Mouse (Mus musculus) ES-Bruce4 (cell line): Measurements from ENCODE around the gene Peli1. TPM values are rescaled to one million over a fixed set of nuclear protein-coding genes. Genes with fewer than 3 reads are reported as not detected.

Experiments used
- H3K27ac ChIP-seq: 2 replicates; pipeline ENCODE4 v1.5.1; 2012; ENCODE audit warnings: low read length, inconsistent platforms; ENCODE audit not compliant: insufficient read depth
- H3K27me3 ChIP-seq: 2 replicates; pipeline ENCODE4 v1.6.1; 2012; ENCODE audit warnings: mild to moderate bottlenecking, low read length, inconsistent platforms; ENCODE audit not compliant: control insufficient read depth, poor library complexity, insufficient read depth, severe bottlenecking
- H3K36me3 ChIP-seq: 2 replicates; pipeline ENCODE4 v1.6.1; 2012; ENCODE audit warnings: inconsistent platforms, mild to moderate bottlenecking, low read length, moderate library complexity; ENCODE audit not compliant: control insufficient read depth, poor library complexity, insufficient read depth, severe bottlenecking
- H3K4me1 ChIP-seq: one replicate; pipeline ENCODE4 v1.8.1; 2011; ENCODE audit warnings: low read length; ENCODE audit not compliant: control insufficient read depth, insufficient read depth
- H3K4me3 ChIP-seq: 2 replicates; pipeline ENCODE4 v1.5.1; 2011; ENCODE audit warnings: low read depth, mild to moderate bottlenecking, low read length
- H3K9ac ChIP-seq: 2 replicates; pipeline ENCODE4 v1.6.1; 2012; ENCODE audit warnings: low read depth, mild to moderate bottlenecking, inconsistent platforms; ENCODE audit not compliant: poor library complexity, severe bottlenecking
- H3K9me3 ChIP-seq: replicated peaks from 2 replicates; pipeline ENCODE4 v1.6.1; 2012; ENCODE audit warnings: mild to moderate bottlenecking, low read length, inconsistent platforms; ENCODE audit not compliant: control insufficient read depth, poor library complexity, insufficient read depth, severe bottlenecking
- CTCF ChIP-seq: IDR thresholded peaks from one replicate; pipeline ENCODE4 v1.8.1; 2011; ENCODE audit warnings: low read depth, low read length
- EP300 ChIP-seq: IDR thresholded peaks from 2 replicates; pipeline ENCODE4 v1.6.1; 2011; ENCODE audit warnings: low read depth, low read length; ENCODE audit not compliant: insufficient read depth
- POLR2A ChIP-seq: IDR thresholded peaks from one replicate; pipeline ENCODE4 v1.8.1; 2011; ENCODE audit warnings: low read length; ENCODE audit not compliant: insufficient read depth
- polyA plus RNA-seq: library from polyadenylated mRNA; stranded (reverse); fragments of >200 nt; gene quantifications from 2 replicates; pipeline ENCODE4 v1.2.4, GENCODE M21; 2011; ENCODE audit warnings: low read depth; ENCODE audit not compliant: missing spikeins, insufficient read depth, insufficient read length

Gene Peli1
- polyA plus RNA-seq, 1 experiment = 41.0 TPM

GRCm38 (mm10) chr11:21098457-21098856, 7.4 kb downstream of the Peli1 start:
- no peaks in the 10 kb centered on the region for H3K4me1 ChIP-seq
- H3K9ac ChIP-seq = no peak overlapping the region
- H3K27me3 ChIP-seq = no peaks in the 10 kb centered on the region
- no peaks in the 10 kb centered on the region for H3K9me3 ChIP-seq
- H3K4me3 ChIP-seq = no peak overlapping the region
- no peak for TF ChIP-seq POLR2A
- TF ChIP-seq CTCF = no peak
- no peak for TF ChIP-seq EP300
- no peak overlapping the region for H3K27ac ChIP-seq
- no peaks in the 10 kb centered on the region for H3K36me3 ChIP-seq

- no peaks in the 10 kb centered on the region for H3K36me3 ChIP-seq
- no peak overlapping the region for H3K9ac ChIP-seq
- no peaks in the 10 kb centered on the region for H3K27me3 ChIP-seq
- no peaks in the 10 kb centered on the region for H3K9me3 ChIP-seq
- no peak overlapping the region for H3K27ac ChIP-seq
- no peak overlapping the region for H3K4me3 ChIP-seq
- H3K4me1 ChIP-seq = no peaks in the 10 kb centered on the region
- TF ChIP-seq EP300 = no peak
- TF ChIP-seq CTCF = no peak
- no peak for TF ChIP-seq POLR2A
Measured at GRCm38 (mm10) chr11:21100704-21101103, 9.6 kb downstream of the Peli1 start.

- Histone ChIP-seq H3K36me3 (no peaks in the 10 kb centered on the region), H3K4me1 (no peaks in the 10 kb centered on the region), H3K4me3 (no peak overlapping the region), H3K27ac (no peak overlapping the region), H3K9ac (no peak overlapping the region), H3K27me3 (no peaks in the 10 kb centered on the region), H3K9me3 (no peaks in the 10 kb centered on the region)
- TF ChIP-seq CTCF (no peak), POLR2A (no peak), EP300 (no peak)
Measured at GRCm38 (mm10) chr11:21101286-21101685, 10.2 kb downstream of the Peli1 start.

- Histone ChIP-seq H3K9me3 (no peaks in the 10 kb centered on the region), H3K36me3 (no peaks in the 10 kb centered on the region; the same call in 1 of the 2 replicates), H3K27ac (no peak overlapping the region), H3K27me3 (no peaks in the 10 kb centered on the region), H3K9ac (no peak overlapping the region), H3K4me1 (no peaks in the 10 kb centered on the region), H3K4me3 (no peak overlapping the region)
- TF ChIP-seq CTCF = no peak
- no peak for TF ChIP-seq EP300
- TF ChIP-seq POLR2A = no peak
Measured at GRCm38 (mm10) chr11:21102273-21103005, 11.3 kb downstream of the Peli1 start.

GRCm38 (mm10) chr11:21103186-21103585, 12.1 kb downstream of the Peli1 start:
- no peaks in the 10 kb centered on the region; the same call in 1 of the 2 replicates for H3K36me3 ChIP-seq
- TF ChIP-seq EP300 = no peak
- TF ChIP-seq CTCF = no peak
- no peak for TF ChIP-seq POLR2A
- H3K4me3 ChIP-seq = no peak overlapping the region
- no peaks in the 10 kb centered on the region for H3K4me1 ChIP-seq
- H3K9me3 ChIP-seq = no peaks in the 10 kb centered on the region
- no peaks in the 10 kb centered on the region for H3K27me3 ChIP-seq
- no peak overlapping the region for H3K9ac ChIP-seq
- H3K27ac ChIP-seq = no peak overlapping the region

- Histone ChIP-seq H3K27me3 (no peaks in the 10 kb centered on the region), H3K4me1 (no peaks in the 10 kb centered on the region), H3K27ac (no peak overlapping the region), H3K36me3 (no peaks in the 10 kb centered on the region; the same call in 1 of the 2 replicates), H3K9me3 (no peaks in the 10 kb centered on the region), H3K4me3 (no peak overlapping the region), H3K9ac (no peak overlapping the region)
- TF ChIP-seq CTCF (no peak), EP300 (no peak), POLR2A (no peak)
Measured at GRCm38 (mm10) chr11:21105393-21105792, 14.3 kb downstream of the Peli1 start.
